Mouse (Mus musculus) thymus, adult 2 months (tissue): ENCODE results near the gene Kif1c. TPM values are rescaled to one million over a fixed set of nuclear protein-coding genes. Genes with fewer than 3 reads are reported as not detected.
A peak's percentile ranks its signal among the peaks of the same experiment; 100 is the strongest.
"Not testable (repeated sequence)": the region's sequence is repeated elsewhere in the genome, so short reads cannot be mapped to it uniquely, and the experiment has no call there.

Source experiments
- DNase-seq: peaks from one replicate; pipeline ENCODE4 v3.0.0; 2021
- H3K27ac ChIP-seq: fragments of 200-500 bp; 2 replicates; pipeline ENCODE4 v1.5.1; 2012; ENCODE audit warnings: low read length, control low read depth; ENCODE audit not compliant: control insufficient read depth, insufficient read depth
- H3K27me3 ChIP-seq: fragments of 200-500 bp; 2 replicates; pipeline ENCODE4 v1.6.1; 2012; ENCODE audit warnings: mild to moderate bottlenecking, low read length, moderate library complexity, mixed read lengths; ENCODE audit not compliant: control insufficient read depth, insufficient read depth
- H3K36me3 ChIP-seq: fragments of 200-500 bp; 2 replicates; pipeline ENCODE4 v1.6.1; 2012; ENCODE audit warnings: mild to moderate bottlenecking, low read length, moderate library complexity; ENCODE audit not compliant: control insufficient read depth, insufficient read depth
- H3K4me1 ChIP-seq: fragments of 200-500 bp; replicated peaks from 2 replicates; pipeline ENCODE4 v1.6.1; 2012; ENCODE audit warnings: low read length; ENCODE audit not compliant: control insufficient read depth, insufficient read depth
- H3K4me3 ChIP-seq: fragments of 200-500 bp; 2 replicates; pipeline ENCODE4 v1.5.1; 2012; ENCODE audit warnings: mild to moderate bottlenecking, low read length, control low read depth, moderate library complexity; ENCODE audit not compliant: control insufficient read depth, insufficient read depth
- CTCF ChIP-seq: fragments of 200-500 bp; IDR thresholded peaks from 2 replicates; pipeline ENCODE4 v1.5.1; 2012; ENCODE audit warnings: mild to moderate bottlenecking, control low read depth, low read length, moderate library complexity, borderline replicate concordance; ENCODE audit not compliant: control insufficient read depth, poor library complexity, insufficient read depth; ENCODE audit errors: extremely low read depth
- POLR2A ChIP-seq: fragments of 200-500 bp; IDR thresholded peaks from 2 replicates; pipeline ENCODE4 v1.6.1; 2012; ENCODE audit warnings: mild to moderate bottlenecking, low read length, control low read depth, moderate library complexity; ENCODE audit not compliant: control insufficient read depth, poor library complexity, insufficient read depth; ENCODE audit errors: extremely low read depth
- WGBS: fragments of 180-500 bp; shearing (Covaris S2); methylation state at CpG from one replicate; pipeline ENCODE4 v1.1.7; 2018; 5-methylcytosine and 5-hydroxymethylcytosine counted together
- polyA plus RNA-seq: library from polyadenylated mRNA; depleted of rRNA; stranded (reverse); fragments of >200 nt; gene quantifications from 2 replicates; pipeline ENCODE4 v1.2.3, GENCODE M21; 2012

The Kif1c gene
- polyA plus RNA-seq, 1 experiment: 32.1 TPM

- DNase-seq: no peak
- Histone ChIP-seq H3K4me3 (no peak overlapping the region), H3K36me3 (no peaks in the 10 kb centered on the region), H3K4me1 (no peaks in the 10 kb centered on the region), H3K27me3 (no peaks in the 10 kb centered on the region), H3K27ac (no peak overlapping the region)
- 73% methylated on average over 7 of the region's 7 CpGs for WGBS
- no peak for TF ChIP-seq CTCF
Measured at GRCm38 (mm10) chr11:70754958-70755357, 54.6 kb downstream of the Kif1c start.

- Histone ChIP-seq H3K4me1 (no peaks in the 10 kb centered on the region), H3K36me3 (no peaks in the 10 kb centered on the region), H3K27ac (no peak overlapping the region), H3K27me3 (no peaks in the 10 kb centered on the region), H3K4me3 (no peak overlapping the region)
- DNase-seq: peak; percentile 88
- WGBS: 7% methylated on average over 7 of the region's 7 CpGs
- TF ChIP-seq CTCF (no peak), POLR2A (no peak)
Measured at GRCm38 (mm10) chr11:70755645-70756044, 55.3 kb downstream of the Kif1c start.

DNA sequence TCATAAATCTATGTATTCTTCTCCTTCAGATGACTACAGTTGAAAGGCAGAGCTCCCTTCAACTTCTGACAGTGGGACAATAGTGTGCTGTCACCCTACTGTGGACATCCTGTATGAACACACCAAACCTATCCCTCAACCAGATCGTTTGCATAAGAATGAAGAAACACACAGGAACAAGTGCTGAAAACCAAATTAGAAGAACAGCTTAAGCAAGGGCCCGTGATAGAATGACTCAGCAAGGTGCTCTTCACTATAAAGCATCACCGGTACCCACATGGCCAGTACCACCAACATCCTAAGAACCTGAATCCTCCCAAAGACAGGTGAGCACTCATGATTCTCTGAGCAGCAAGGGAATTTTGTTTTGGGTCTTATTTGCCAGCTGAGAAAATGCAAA, 60.1 kb downstream of the Kif1c start:
- H3K36me3 ChIP-seq: not testable (repeated sequence)

DNA sequence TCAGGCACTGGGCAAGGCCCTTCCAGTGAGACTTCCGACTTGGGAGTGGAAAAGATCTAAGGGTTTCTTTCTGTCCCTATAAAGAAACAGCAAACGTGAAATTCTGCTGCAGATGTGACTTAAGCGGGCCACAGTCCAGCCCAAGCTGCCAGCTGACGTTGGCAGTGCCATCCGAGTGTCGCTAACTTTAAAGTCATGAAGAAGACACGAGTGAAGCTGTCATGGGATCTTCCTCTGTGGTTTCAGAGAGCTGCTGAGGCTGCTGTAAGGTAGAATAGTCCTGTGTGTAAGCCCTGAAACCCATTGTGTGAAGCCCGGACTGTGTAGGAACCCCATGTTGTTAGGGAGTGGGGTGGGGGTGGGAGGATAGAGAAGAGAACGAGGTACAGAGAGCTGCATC, 62.3 kb downstream of the Kif1c start:
- no peaks in the 10 kb centered on the region for H3K27me3 ChIP-seq
- TF ChIP-seq POLR2A (no peak), CTCF (no peak)
- H3K4me3 ChIP-seq: no peak overlapping the region
- H3K4me1 ChIP-seq: peaks cover 24% of the 10 kb centered on the region
- peak overlapping the region; percentile 10 for H3K27ac ChIP-seq
- no peaks in the 10 kb centered on the region for H3K36me3 ChIP-seq
- DNase-seq: peak; percentile 18
- 8% methylated on average over 9 of the region's 9 CpGs for WGBS

More for the DNA sequence above, 60.1 kb downstream of the Kif1c start:
- 63% methylated on average over 3 of the region's 3 CpGs for WGBS
- H3K27ac ChIP-seq, H3K27me3 ChIP-seq, DNase-seq, H3K4me3 ChIP-seq: not testable (repeated sequence)
- peaks cover 15% of the 10 kb centered on the region for H3K4me1 ChIP-seq

DNA sequence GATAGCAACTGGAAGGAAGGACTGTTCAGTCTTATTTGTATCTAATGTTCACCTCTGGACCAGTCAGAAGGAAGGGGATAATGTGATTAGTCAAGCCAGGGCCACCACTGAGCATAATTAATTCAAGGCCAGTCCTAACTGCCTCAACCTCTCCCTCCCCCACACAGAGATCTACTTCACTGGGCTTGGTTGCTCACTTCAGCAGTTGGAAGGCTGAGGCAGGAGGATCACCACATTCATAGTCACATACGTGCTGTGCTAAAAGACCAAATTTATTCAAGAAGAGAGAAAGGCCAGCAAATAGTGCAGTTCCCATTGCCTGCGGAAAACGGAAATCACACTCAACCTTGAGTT, 63.2 kb downstream of the Kif1c start:
- peaks cover 24% of the 10 kb centered on the region for H3K4me1 ChIP-seq
- TF ChIP-seq POLR2A (no peak), CTCF (no peak)
- no peaks in the 10 kb centered on the region for H3K36me3 ChIP-seq
- DNase-seq: no peak
- WGBS: 7% methylated on average over 3 of the region's 3 CpGs
- H3K27me3 ChIP-seq: no peaks in the 10 kb centered on the region
- peak overlapping the region; percentile 96 for H3K4me3 ChIP-seq
- peak overlapping the region; percentile 90 for H3K27ac ChIP-seq

GRCm38 (mm10) chr11:70763936-70764808, 63.8 kb downstream of the Kif1c start, which contains the start of gene Zfp3:
TSS of gene Zfp3 (plus strand) at chr11:70764209.
- Histone ChIP-seq H3K27me3 (no peaks in the 10 kb centered on the region), H3K27ac (peak within 1 kb of the TSS; percentile 90), H3K4me3 (peak within 1 kb of the TSS; percentile 96), H3K4me1 (peaks cover 24% of the 10 kb centered on the region), H3K36me3 (no peaks in the 10 kb centered on the region)
- WGBS: under 1% methylated on average over 78 of the region's 78 CpGs
- peak; percentile 84 for DNase-seq
- TF ChIP-seq POLR2A: peak; percentile 15
- TF ChIP-seq CTCF: 0 out of 2 replicates have a peak, but pooled peaks have one; percentile 23
